Mouse (Mus musculus): ENCODE results near the gene BC049730.

GRCm38 (mm10) chr7:24762574-24762973, 53.5 kb downstream of the BC049730 start:
- TF ChIP-seq USF1 (IDR thresholded peaks at IDR 0.05; ENCODE audit: low read depth): no peak
- no peak for TF ChIP-seq REST (IDR thresholded peaks at IDR 0.05; ENCODE audit: insufficient read depth, insufficient read length)
- TF ChIP-seq CEBPB (IDR thresholded peaks at IDR 0.05; ENCODE audit: insufficient read depth, poor library complexity, severe bottlenecking): no peak
- TF ChIP-seq POLR2A (IDR thresholded peaks at IDR 0.05; ENCODE audit: insufficient read length, low read depth): no peak
